Mouse (Mus musculus) midbrain, postnatal 0 days (tissue): ENCODE data around the gene Chka. TPM values are rescaled to one million over a fixed set of nuclear protein-coding genes. Genes with fewer than 3 reads are reported as not detected.

Experiments
- ATAC-seq: fragments of 200-750 bp; cut with Nextera tagmentation; 2 replicates; pipeline ENCODE4 v1.8.0; 2017; ENCODE audit warnings: moderate number of reproducible peaks, mild to moderate bottlenecking, moderate TSS enrichment, moderate library complexity; ENCODE audit not compliant: low FRiP score
- DNase-seq: peaks from one replicate; pipeline ENCODE4 v3.0.0-alpha.2; 2015; ENCODE audit warnings: low spot score
- H3K27ac ChIP-seq: fragments of 300-500 bp; sonication (generic); 2 replicates; pipeline ENCODE4 v1.5.1; 2014; ENCODE audit warnings: low read depth, mild to moderate bottlenecking, low read length, mixed read lengths
- H3K27me3 ChIP-seq: fragments of 300-500 bp; sonication (generic); 2 replicates; pipeline ENCODE4 v1.6.1; 2014; ENCODE audit warnings: low read length, control low read depth, mixed read lengths; ENCODE audit not compliant: insufficient read depth
- H3K36me3 ChIP-seq: fragments of 300-500 bp; sonication (generic); 2 replicates; pipeline ENCODE4 v1.6.1; 2014; ENCODE audit warnings: low read length, control low read depth, mixed read lengths; ENCODE audit not compliant: insufficient read depth
- H3K4me1 ChIP-seq: fragments of 300-500 bp; sonication (generic); 2 replicates; pipeline ENCODE4 v1.6.1; 2014; ENCODE audit warnings: mild to moderate bottlenecking, control low read depth, antibody characterized with exemption, low read length, mixed read lengths; ENCODE audit not compliant: insufficient read depth
- H3K4me2 ChIP-seq: fragments of 300-500 bp; sonication (generic); 2 replicates; pipeline ENCODE4 v1.6.1; 2014; ENCODE audit warnings: low read depth, mild to moderate bottlenecking, low read length, mixed read lengths; ENCODE audit not compliant: poor library complexity, severe bottlenecking
- H3K4me3 ChIP-seq: fragments of 300-500 bp; sonication (generic); 2 replicates; pipeline ENCODE4 v1.5.1; 2014; ENCODE audit warnings: low read depth, mild to moderate bottlenecking, low read length, moderate library complexity
- H3K9ac ChIP-seq: fragments of 300-500 bp; sonication (generic); replicated peaks from 2 replicates; pipeline ENCODE4 v1.6.1; 2014; ENCODE audit warnings: mild to moderate bottlenecking, low read length, moderate library complexity, mixed read lengths; ENCODE audit not compliant: poor library complexity, severe bottlenecking
- H3K9me3 ChIP-seq: fragments of 300-500 bp; sonication (generic); 2 replicates; pipeline ENCODE4 v1.6.1; 2016; ENCODE audit warnings: low read length, control low read depth
- CTCF ChIP-seq: IDR thresholded peaks from 2 replicates; pipeline ENCODE4 v1.5.1; 2016; ENCODE audit warnings: antibody characterized with exemption, mild to moderate bottlenecking
- WGBS: fragments of 180-500 bp; shearing (Covaris S2); extraction: QIAGEN DNeasy Blood & Tissue Kit; methylation state at CpG from one replicate; pipeline ENCODE4 v1.1.7; 2014; 5-methylcytosine and 5-hydroxymethylcytosine counted together
- polyA plus RNA-seq: library from polyadenylated mRNA; unstranded; fragments of >200 nt; fragmentation: Nextera tagmentation; extraction: Ambion mirVana; gene quantifications from 2 replicates; pipeline ENCODE4 v1.2.1, GENCODE M21; 2015
- total RNA-seq: library from RNA; depleted of rRNA; stranded (reverse); fragments of >200 nt; gene quantifications from 2 replicates; pipeline ENCODE4 v1.2.3, GENCODE M21; 2014; rRNA removed

Gene Chka
- total RNA-seq (62.7 and 69.1 TPM in 2 replicates), polyA plus RNA-seq (49.6 and 56.3 TPM in 2 replicates)

GRCm38 (mm10) chr19:3851502-3851962, at the start of gene Chka:
Gene Chka (plus strand): TSS chr19:3851773.
- peak; percentile 98 for ATAC-seq

DNA sequence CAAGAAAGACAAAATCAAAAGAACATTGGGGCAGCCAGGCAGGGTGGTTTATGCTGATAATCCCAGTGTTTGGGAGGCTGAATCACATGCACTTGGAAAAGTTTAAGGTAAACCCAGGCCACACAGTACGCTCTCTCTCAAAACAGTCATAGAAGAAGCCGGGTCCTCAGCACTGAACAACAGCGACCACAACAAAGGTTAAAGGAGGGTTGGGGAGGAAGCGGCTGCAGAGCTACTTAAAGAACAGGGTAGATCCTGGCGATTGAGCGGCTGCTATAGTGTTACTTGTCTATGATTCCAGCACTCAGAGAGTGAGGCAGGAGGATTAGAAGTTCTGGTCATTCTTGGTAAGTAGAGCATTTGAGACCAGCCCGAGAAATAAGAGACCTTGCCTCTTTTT, 46.0 kb upstream of the Chka start:
- no peak for TF ChIP-seq CTCF
- peaks cover 65% of the 10 kb centered on the region for H3K36me3 ChIP-seq
- no peak overlapping the region for H3K27ac ChIP-seq
- WGBS = 91% methylated on average over 7 of the region's 7 CpGs
- H3K4me3 ChIP-seq = no peak overlapping the region
- DNase-seq = no peak
- H3K27me3 ChIP-seq = no peaks in the 10 kb centered on the region
- ATAC-seq = no peak
- no peaks in the 10 kb centered on the region for H3K9me3 ChIP-seq
- H3K4me2 ChIP-seq = no peak overlapping the region
- H3K9ac ChIP-seq = no peak overlapping the region
- H3K4me1 ChIP-seq = no peaks in the 10 kb centered on the region

More at GRCm38 (mm10) chr19:3851502-3851962, at the start of gene Chka:
- peak within 1 kb of the TSS; percentile 98 for H3K4me3 ChIP-seq
- H3K27ac ChIP-seq = peak within 1 kb of the TSS; percentile 98
- no peaks in the 10 kb centered on the region for H3K27me3 ChIP-seq
- H3K4me1 ChIP-seq = peaks cover 14% of the 10 kb centered on the region
- TF ChIP-seq CTCF = peak; percentile 61
- peak within 1 kb of the TSS; percentile 94 for H3K9ac ChIP-seq
- peak within 1 kb of the TSS; percentile 67 for H3K4me2 ChIP-seq
- under 1% methylated on average over 50 of the region's 54 CpGs for WGBS
- DNase-seq = peak; percentile 98
- H3K36me3 ChIP-seq = no peaks in the 10 kb centered on the region
- no peaks in the 10 kb centered on the region for H3K9me3 ChIP-seq

DNA sequence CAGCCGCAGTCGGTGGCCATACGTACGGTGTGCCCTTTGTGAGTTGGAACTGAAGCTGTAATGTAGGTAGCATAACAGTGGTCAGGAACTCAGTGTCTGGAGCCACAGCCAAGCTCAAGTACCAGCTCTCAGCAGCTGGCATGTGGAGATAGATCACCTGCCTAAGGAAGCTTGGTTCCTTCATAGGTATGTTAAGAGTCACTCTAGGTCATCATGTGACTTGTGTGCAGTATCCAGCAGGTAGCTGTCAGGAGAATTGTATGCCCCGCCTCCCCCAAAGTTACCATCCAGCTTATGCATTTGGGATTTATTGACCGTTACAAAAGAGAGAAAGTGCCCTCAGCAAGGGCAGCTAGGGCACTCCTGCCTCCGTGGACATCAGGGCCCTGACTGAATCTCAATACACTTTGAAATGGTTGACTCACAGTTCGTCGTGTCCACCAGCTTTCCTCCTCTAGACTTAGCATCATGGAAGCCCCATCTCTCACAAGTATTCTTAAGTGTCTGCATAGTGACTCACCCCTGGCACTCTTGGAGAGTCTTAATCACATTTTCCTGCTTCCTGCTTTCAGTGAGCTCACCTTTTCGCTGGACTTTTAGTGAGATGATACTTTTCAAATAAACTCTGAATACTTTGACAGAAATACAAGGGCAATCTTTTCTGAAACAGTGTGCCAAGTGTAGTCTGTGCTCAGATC, 40.9 kb upstream of the Chka start:
- 94% methylated on average over 10 of the region's 10 CpGs for WGBS

GRCm38 (mm10) chr19:3814461-3814860, 37.1 kb upstream of the Chka start:
- peaks cover 38% of the 10 kb centered on the region for H3K36me3 ChIP-seq
- H3K4me2 ChIP-seq = no peak overlapping the region
- no peak for TF ChIP-seq CTCF
- no peaks in the 10 kb centered on the region for H3K4me1 ChIP-seq
- DNase-seq (no peak), ATAC-seq (no peak)
- no peak overlapping the region for H3K27ac ChIP-seq
- H3K27me3 ChIP-seq = no peaks in the 10 kb centered on the region
- H3K4me3 ChIP-seq = no peak overlapping the region
- no peaks in the 10 kb centered on the region for H3K9me3 ChIP-seq
- H3K9ac ChIP-seq = no peak overlapping the region
- WGBS = 88% methylated on average over 10 of the region's 10 CpGs

More for the DNA sequence above, 40.9 kb upstream of the Chka start:
- Histone ChIP-seq H3K9ac (no peak overlapping the region), H3K9me3 (no peaks in the 10 kb centered on the region), H3K36me3 (peaks cover 52% of the 10 kb centered on the region), H3K4me1 (no peaks in the 10 kb centered on the region), H3K4me2 (no peak overlapping the region), H3K27ac (no peak overlapping the region), H3K4me3 (no peak overlapping the region), H3K27me3 (no peaks in the 10 kb centered on the region)
- ATAC-seq = no peak
- TF ChIP-seq CTCF = no peak
- no peak for DNase-seq

GRCm38 (mm10) chr19:3815824-3816223, 35.7 kb upstream of the Chka start:
- Histone ChIP-seq H3K4me3 (no peak overlapping the region), H3K9me3 (no peaks in the 10 kb centered on the region), H3K27ac (no peak overlapping the region), H3K4me2 (no peak overlapping the region), H3K27me3 (no peaks in the 10 kb centered on the region), H3K36me3 (peaks cover 26% of the 10 kb centered on the region), H3K9ac (no peak overlapping the region), H3K4me1 (no peaks in the 10 kb centered on the region)
- WGBS = 85% methylated on average over 12 of the region's 12 CpGs
- no peak for ATAC-seq
- no peak for TF ChIP-seq CTCF
- no peak for DNase-seq

- Histone ChIP-seq H3K4me1 (no peaks in the 10 kb centered on the region), H3K36me3 (peaks cover 24% of the 10 kb centered on the region), H3K4me3 (no peak overlapping the region), H3K9me3 (no peaks in the 10 kb centered on the region), H3K27ac (no peak overlapping the region), H3K9ac (no peak overlapping the region), H3K4me2 (no peak overlapping the region), H3K27me3 (no peaks in the 10 kb centered on the region)
- ATAC-seq = no peak
- no peak for TF ChIP-seq CTCF
- WGBS = 49% methylated on average over 2 of the region's 2 CpGs
- no peak for DNase-seq
These were observed 32.5 kb upstream of the Chka start for GRCm38 (mm10) chr19:3819080-3819479.
